Mouse (Mus musculus) thymus, adult 2 months (tissue): Measurements from ENCODE around the gene Tmem229b. TPM values are rescaled to one million over a fixed set of nuclear protein-coding genes. Genes with fewer than 3 reads are reported as not detected.
"Not testable (repeated sequence)": the region's sequence is repeated elsewhere in the genome, so short reads cannot be mapped to it uniquely, and the experiment has no call there.

ENCODE experiments used
- DNase-seq: peaks from one replicate; pipeline ENCODE4 v3.0.0; 2021
- H3K27ac ChIP-seq: fragments of 200-500 bp; 2 replicates; pipeline ENCODE4 v1.5.1; 2012; ENCODE audit warnings: low read length, control low read depth; ENCODE audit not compliant: control insufficient read depth, insufficient read depth
- H3K27me3 ChIP-seq: fragments of 200-500 bp; 2 replicates; pipeline ENCODE4 v1.6.1; 2012; ENCODE audit warnings: mild to moderate bottlenecking, low read length, moderate library complexity, mixed read lengths; ENCODE audit not compliant: control insufficient read depth, insufficient read depth
- H3K36me3 ChIP-seq: fragments of 200-500 bp; 2 replicates; pipeline ENCODE4 v1.6.1; 2012; ENCODE audit warnings: mild to moderate bottlenecking, low read length, moderate library complexity; ENCODE audit not compliant: control insufficient read depth, insufficient read depth
- H3K4me1 ChIP-seq: fragments of 200-500 bp; replicated peaks from 2 replicates; pipeline ENCODE4 v1.6.1; 2012; ENCODE audit warnings: low read length; ENCODE audit not compliant: control insufficient read depth, insufficient read depth
- H3K4me3 ChIP-seq: fragments of 200-500 bp; 2 replicates; pipeline ENCODE4 v1.5.1; 2012; ENCODE audit warnings: mild to moderate bottlenecking, low read length, control low read depth, moderate library complexity; ENCODE audit not compliant: control insufficient read depth, insufficient read depth
- CTCF ChIP-seq: fragments of 200-500 bp; IDR thresholded peaks from 2 replicates; pipeline ENCODE4 v1.5.1; 2012; ENCODE audit warnings: mild to moderate bottlenecking, control low read depth, low read length, moderate library complexity, borderline replicate concordance; ENCODE audit not compliant: control insufficient read depth, poor library complexity, insufficient read depth; ENCODE audit errors: extremely low read depth
- POLR2A ChIP-seq: fragments of 200-500 bp; IDR thresholded peaks from 2 replicates; pipeline ENCODE4 v1.6.1; 2012; ENCODE audit warnings: mild to moderate bottlenecking, low read length, control low read depth, moderate library complexity; ENCODE audit not compliant: control insufficient read depth, poor library complexity, insufficient read depth; ENCODE audit errors: extremely low read depth
- WGBS: fragments of 180-500 bp; shearing (Covaris S2); methylation state at CpG from one replicate; pipeline ENCODE4 v1.1.7; 2018; 5-methylcytosine and 5-hydroxymethylcytosine counted together
- polyA plus RNA-seq: library from polyadenylated mRNA; depleted of rRNA; stranded (reverse); fragments of >200 nt; gene quantifications from 2 replicates; pipeline ENCODE4 v1.2.3, GENCODE M21; 2012

Gene Tmem229b
- polyA plus RNA-seq, 1 experiment = 82.4 TPM

- H3K27me3 ChIP-seq = no peaks in the 10 kb centered on the region
- DNase-seq = no peak
- no peak overlapping the region for H3K4me3 ChIP-seq
- no peaks in the 10 kb centered on the region for H3K36me3 ChIP-seq
- no peaks in the 10 kb centered on the region for H3K4me1 ChIP-seq
- WGBS = 94% methylated on average over 7 of the region's 7 CpGs
- H3K27ac ChIP-seq = no peak overlapping the region
- TF ChIP-seq CTCF (no peak), POLR2A (no peak)
These were observed 67.9 kb downstream of the Tmem229b start for GRCm38 (mm10) chr12:78939393-78940037.

GRCm38 (mm10) chr12:78936494-78936893 lies 70.9 kb downstream of the Tmem229b start:
- Histone ChIP-seq H3K4me1 (no peaks in the 10 kb centered on the region), H3K27me3 (no peaks in the 10 kb centered on the region), H3K27ac (no peak overlapping the region), H3K4me3 (no peak overlapping the region), H3K36me3 (no peaks in the 10 kb centered on the region)
- TF ChIP-seq CTCF (no peak), POLR2A (no peak)
- no peak for DNase-seq
- 91% methylated on average over 4 of the region's 4 CpGs for WGBS

GRCm38 (mm10) chr12:78929900-78930299 lies 77.5 kb downstream of the Tmem229b start:
- no peak for DNase-seq
- no peak overlapping the region for H3K27ac ChIP-seq
- no peaks in the 10 kb centered on the region for H3K36me3 ChIP-seq
- TF ChIP-seq CTCF (no peak), POLR2A (no peak)
- no peak overlapping the region for H3K4me3 ChIP-seq
- WGBS = 84% methylated on average over 1 of the region's 1 CpGs
- no peaks in the 10 kb centered on the region for H3K27me3 ChIP-seq
- no peaks in the 10 kb centered on the region for H3K4me1 ChIP-seq

GRCm38 (mm10) chr12:78927287-78927686 lies 80.1 kb downstream of the Tmem229b start:
- no peak for TF ChIP-seq POLR2A
- TF ChIP-seq CTCF = no peak
- H3K4me3 ChIP-seq = no peak overlapping the region
- DNase-seq = no peak
- H3K27me3 ChIP-seq = no peaks in the 10 kb centered on the region
- no peak overlapping the region for H3K27ac ChIP-seq
- H3K4me1 ChIP-seq = no peaks in the 10 kb centered on the region
- 91% methylated on average over 5 of the region's 5 CpGs for WGBS
- no peaks in the 10 kb centered on the region for H3K36me3 ChIP-seq

GRCm38 (mm10) chr12:78923539-78924189 lies 83.8 kb downstream of the Tmem229b start:
- H3K27ac ChIP-seq = no peak overlapping the region
- WGBS = 45% methylated on average over 7 of the region's 7 CpGs
- DNase-seq = no peak

GRCm38 (mm10) chr12:78922977-78923376 lies 84.5 kb downstream of the Tmem229b start:
- DNase-seq, H3K27ac ChIP-seq, H3K27me3 ChIP-seq, H3K36me3 ChIP-seq, H3K4me1 ChIP-seq, H3K4me3 ChIP-seq: not testable (repeated sequence)

More at GRCm38 (mm10) chr12:78923539-78924189, 83.8 kb downstream of the Tmem229b start:
- no peaks in the 10 kb centered on the region for H3K4me1 ChIP-seq
- no peaks in the 10 kb centered on the region for H3K36me3 ChIP-seq
- TF ChIP-seq POLR2A (no peak), CTCF (no peak)
- H3K4me3 ChIP-seq = no peak overlapping the region
- no peaks in the 10 kb centered on the region for H3K27me3 ChIP-seq

- Histone ChIP-seq H3K36me3 (no peaks in the 10 kb centered on the region), H3K27me3 (no peaks in the 10 kb centered on the region)
These were observed 85.4 kb downstream of the Tmem229b start for GRCm38 (mm10) chr12:78922058-78922457.

More at GRCm38 (mm10) chr12:78922058-78922457, 85.4 kb downstream of the Tmem229b start:
- Histone ChIP-seq H3K4me3 (no peak overlapping the region), H3K4me1 (no peaks in the 10 kb centered on the region), H3K27ac (no peak overlapping the region)
- TF ChIP-seq CTCF (no peak), POLR2A (no peak)
- 88% methylated on average over 3 of the region's 3 CpGs for WGBS
- DNase-seq = no peak
